Mouse (Mus musculus) forebrain, embryonic 15.5 days (tissue): Measurements from ENCODE around the gene Scarb1. TPM values are rescaled to one million over a fixed set of nuclear protein-coding genes. Genes with fewer than 3 reads are reported as not detected.

Source experiments
- ATAC-seq: fragments of 200-750 bp; cut with Nextera tagmentation; replicated peaks from 2 replicates; pipeline ENCODE4 v1.8.0; 2017; ENCODE audit warnings: mild to moderate bottlenecking, moderate TSS enrichment, moderate library complexity
- H3K27ac ChIP-seq: fragments of 300-500 bp; sonication (generic); replicated peaks from 2 replicates; pipeline ENCODE4 v1.5.1; 2015; ENCODE audit warnings: mild to moderate bottlenecking, inconsistent platforms
- H3K27me3 ChIP-seq: fragments of 300-500 bp; sonication (generic); 2 replicates; pipeline ENCODE4 v1.6.1; 2015; ENCODE audit warnings: inconsistent platforms
- H3K36me3 ChIP-seq: fragments of 300-500 bp; sonication (generic); 2 replicates; pipeline ENCODE4 v1.6.1; 2015; ENCODE audit warnings: mild to moderate bottlenecking, inconsistent platforms
- H3K4me1 ChIP-seq: fragments of 300-500 bp; sonication (generic); 2 replicates; pipeline ENCODE4 v1.6.1; 2015; ENCODE audit warnings: inconsistent platforms
- H3K4me2 ChIP-seq: fragments of 300-500 bp; sonication (generic); replicated peaks from 2 replicates; pipeline ENCODE4 v1.6.1; 2015; ENCODE audit warnings: mild to moderate bottlenecking, inconsistent platforms
- H3K4me3 ChIP-seq: fragments of 300-500 bp; sonication (generic); 2 replicates; pipeline ENCODE4 v1.5.1; 2015; ENCODE audit warnings: mild to moderate bottlenecking, inconsistent platforms
- H3K9ac ChIP-seq: fragments of 300-500 bp; sonication (generic); replicated peaks from 2 replicates; pipeline ENCODE4 v1.6.1; 2015; ENCODE audit warnings: mild to moderate bottlenecking, inconsistent platforms
- H3K9me3 ChIP-seq: fragments of 300-500 bp; sonication (generic); 2 replicates; pipeline ENCODE4 v1.6.1; 2016; ENCODE audit warnings: inconsistent platforms
- WGBS: fragments of 180-500 bp; shearing (Covaris S2); methylation state at CpG from one replicate; pipeline ENCODE4 v1.1.7; 2015; ENCODE audit warnings: mixed read lengths; 5-methylcytosine and 5-hydroxymethylcytosine counted together
- polyA plus RNA-seq: library from polyadenylated mRNA; unstranded; fragments of >200 nt; fragmentation: Nextera tagmentation; extraction: Ambion mirVana; gene quantifications from 2 replicates; pipeline ENCODE4 v1.2.1, GENCODE M21; 2015

The Scarb1 gene
- polyA plus RNA-seq, 1 experiment from 2014 or later: 28.5 TPM

DNA sequence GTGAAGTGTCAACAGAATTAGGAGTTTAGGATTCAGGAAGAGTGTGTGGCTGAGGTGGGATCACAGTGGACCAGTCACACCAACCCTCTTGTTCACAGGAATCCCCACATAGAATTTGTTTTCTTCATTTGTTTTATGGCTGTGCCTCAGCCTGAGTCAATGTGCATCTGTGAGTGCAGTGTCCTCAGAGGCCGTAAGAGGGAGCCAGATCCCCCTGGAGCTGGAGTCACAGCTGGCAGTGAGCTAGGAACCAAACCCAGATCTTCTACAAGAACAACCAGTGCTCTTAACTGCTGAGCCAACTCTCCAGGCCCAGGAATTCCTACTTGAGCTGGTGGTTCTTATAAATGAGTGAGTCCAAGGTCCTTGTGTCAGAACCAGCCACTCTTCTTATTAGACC, 107.4 kb downstream of the Scarb1 start:
- H3K9ac ChIP-seq: no peak overlapping the region
- WGBS: 94% methylated on average over 1 of the region's 1 CpGs
- H3K27ac ChIP-seq: no peak overlapping the region
- H3K9me3 ChIP-seq: no peaks in the 10 kb centered on the region
- no peaks in the 10 kb centered on the region for H3K27me3 ChIP-seq
- no peak overlapping the region for H3K4me2 ChIP-seq
- no peak overlapping the region for H3K4me3 ChIP-seq
- ATAC-seq: no peak
- H3K4me1 ChIP-seq: no peaks in the 10 kb centered on the region
- H3K36me3 ChIP-seq: no peaks in the 10 kb centered on the region

DNA sequence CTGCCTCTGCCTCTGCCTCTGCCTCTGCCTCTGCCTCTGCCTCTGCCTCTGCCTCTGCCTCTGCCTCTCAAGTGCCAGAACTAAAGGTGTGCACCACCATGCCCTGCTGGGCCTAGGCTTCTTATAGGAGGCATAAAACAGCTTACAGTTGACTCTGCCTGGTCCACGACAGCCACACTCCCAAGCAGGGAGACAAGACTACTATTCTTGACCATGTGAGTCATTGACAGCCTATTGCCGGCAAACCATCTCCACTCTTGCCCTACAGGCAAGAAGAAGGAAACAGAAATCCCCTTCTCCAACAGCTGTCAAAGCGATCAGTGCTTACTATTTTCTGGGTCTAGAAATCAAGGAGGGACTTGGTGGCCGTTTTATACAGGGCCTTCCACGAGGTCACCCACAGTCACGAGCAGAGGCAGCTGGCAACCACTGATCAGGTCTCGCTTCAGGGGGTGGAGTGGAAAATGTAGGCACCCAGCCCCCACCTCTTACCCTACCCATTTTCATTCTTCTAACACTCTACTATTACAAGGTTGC, 108.4 kb downstream of the Scarb1 start:
- Histone ChIP-seq H3K4me2 (no peak overlapping the region), H3K36me3 (no peaks in the 10 kb centered on the region), H3K27ac (no peak overlapping the region), H3K9ac (no peak overlapping the region), H3K9me3 (no peaks in the 10 kb centered on the region), H3K27me3 (no peaks in the 10 kb centered on the region), H3K4me1 (no peaks in the 10 kb centered on the region), H3K4me3 (no peak overlapping the region)
- WGBS: 87% methylated on average over 7 of the region's 7 CpGs
- no peak for ATAC-seq

DNA sequence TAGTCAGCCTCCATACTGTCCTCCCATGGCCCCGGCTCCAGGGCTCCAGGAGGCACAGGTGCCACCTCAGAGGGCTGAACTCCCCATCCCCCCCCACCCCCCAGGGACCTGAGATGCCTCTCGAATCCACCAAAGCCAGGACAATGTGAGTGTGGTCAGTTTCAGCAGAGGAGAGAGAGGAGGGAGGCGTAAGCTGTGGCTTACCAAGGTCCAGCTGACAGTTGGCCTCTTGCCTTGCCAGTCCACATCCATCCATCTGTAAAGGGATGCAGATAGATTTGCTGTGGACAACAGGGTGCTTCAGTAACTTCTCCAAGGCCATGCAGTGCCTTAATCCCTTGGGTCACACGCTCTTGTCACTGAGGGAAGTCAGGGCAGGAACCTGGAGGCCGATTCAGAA, 110.4 kb downstream of the Scarb1 start:
- H3K4me1 ChIP-seq: peaks cover 10% of the 10 kb centered on the region
- H3K4me3 ChIP-seq: no peak overlapping the region
- WGBS: 83% methylated on average over 5 of the region's 5 CpGs
- no peaks in the 10 kb centered on the region for H3K9me3 ChIP-seq
- no peaks in the 10 kb centered on the region for H3K36me3 ChIP-seq
- no peaks in the 10 kb centered on the region for H3K27me3 ChIP-seq
- no peak overlapping the region for H3K4me2 ChIP-seq
- no peak overlapping the region for H3K27ac ChIP-seq
- no peak for ATAC-seq
- H3K9ac ChIP-seq: no peak overlapping the region

DNA sequence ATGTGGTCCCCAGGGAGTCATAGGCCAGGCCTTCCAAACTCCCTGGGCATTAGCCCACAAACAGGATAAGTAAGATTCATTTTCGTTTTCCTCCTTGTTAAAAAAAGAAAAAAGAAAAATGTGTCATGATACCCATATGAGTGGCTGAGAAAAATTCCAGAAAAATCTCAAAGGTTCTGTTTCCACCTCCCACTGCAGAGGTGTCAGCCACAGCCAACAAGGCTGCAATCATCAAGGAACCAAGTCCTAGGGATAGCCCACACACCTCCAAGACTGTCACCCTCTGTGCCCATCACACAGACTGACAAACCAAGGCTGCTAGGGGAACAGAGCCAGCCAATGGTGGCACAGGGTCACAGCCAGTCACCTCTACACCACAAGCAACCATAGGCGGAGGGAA, 111.8 kb downstream of the Scarb1 start:
- Histone ChIP-seq H3K4me1 (peaks cover 19% of the 10 kb centered on the region), H3K27me3 (no peaks in the 10 kb centered on the region), H3K27ac (no peak overlapping the region), H3K9me3 (no peaks in the 10 kb centered on the region), H3K36me3 (no peaks in the 10 kb centered on the region), H3K4me2 (no peak overlapping the region), H3K4me3 (no peak overlapping the region), H3K9ac (no peak overlapping the region)
- 64% methylated on average over 2 of the region's 2 CpGs for whole genome bisulfite sequencing
- no peak for ATAC-seq

DNA sequence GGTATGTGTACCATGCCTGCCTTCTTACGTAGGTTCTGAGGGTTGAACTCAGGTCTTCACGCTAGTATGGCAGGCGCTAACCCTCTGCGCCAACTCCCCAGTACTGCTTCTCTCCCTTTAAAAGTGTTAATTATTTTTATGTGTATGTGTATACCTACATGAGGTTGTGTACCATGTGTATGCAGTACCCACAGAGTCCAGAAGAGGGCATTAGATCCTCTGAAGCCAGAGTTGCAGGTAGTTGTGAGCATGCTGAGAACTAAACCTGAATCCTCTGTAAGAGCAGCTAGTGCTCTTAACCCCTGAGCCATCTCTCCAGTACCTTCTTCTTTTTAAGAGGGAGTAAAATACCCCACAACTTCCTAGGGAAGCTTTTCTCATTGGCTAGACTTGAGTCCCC, 113.2 kb downstream of the Scarb1 start:
- H3K4me2 ChIP-seq: no peak overlapping the region
- ATAC-seq: no peak
- H3K4me1 ChIP-seq: peaks cover 28% of the 10 kb centered on the region
- 97% methylated on average over 4 of the region's 4 CpGs for WGBS
- no peaks in the 10 kb centered on the region for H3K36me3 ChIP-seq
- no peak overlapping the region for H3K9ac ChIP-seq
- H3K9me3 ChIP-seq: no peaks in the 10 kb centered on the region
- no peaks in the 10 kb centered on the region for H3K27me3 ChIP-seq
- H3K4me3 ChIP-seq: no peak overlapping the region
- no peak overlapping the region for H3K27ac ChIP-seq

Other genes starting within 250 kb of the Scarb1 start
- gene Ncor2, start 161.9 kb downstream of the Scarb1 start, polyA plus RNA-seq: 30.2 and 31.6 TPM in 2 replicates
- gene Gm10382, start 48.2 kb upstream of the Scarb1 start, polyA plus RNA-seq: 0.55 TPM in 2 replicates
- gene Ubc, start 49.1 kb upstream of the Scarb1 start, polyA plus RNA-seq: 1,235 and 1,278 TPM in 2 replicates
- gene Dhx37, start 93.0 kb upstream of the Scarb1 start, polyA plus RNA-seq: 11.3 and 13.4 TPM in 2 replicates
- 35.9 and 38.0 TPM in 2 replicates for gene Bri3bp, start 100.5 kb upstream of the Scarb1 start, polyA plus RNA-seq
- 81.1 and 82.4 TPM in 2 replicates for gene Aacs, start 134.7 kb upstream of the Scarb1 start, polyA plus RNA-seq
- 8.2 and 8.3 TPM in 2 replicates for gene Tmem132b, start 190.7 kb upstream of the Scarb1 start, polyA plus RNA-seq